Mouse (Mus musculus) megakaryocyte progenitor cell, adult 5-6 weeks (primary cell): ENCODE measurements around the gene Dcakd. TPM values are rescaled to one million over a fixed set of nuclear protein-coding genes. Genes with fewer than 3 reads are reported as not detected.

ENCODE experiments used
- ATAC-seq: replicated peaks from 2 replicates; pipeline ENCODE4 v1.8.0; 2016; ENCODE audit warnings: mild to moderate bottlenecking, moderate TSS enrichment, inconsistent platforms; ENCODE audit not compliant: poor library complexity
- total RNA-seq, 2 experiments: library from RNA; stranded (forward) in 1 of 2; stranded (reverse) in 1 of 2; fragments of 157-497, 149-512 nt in 1 of 2; fragments of 200-1000 nt in 1 of 2; gene quantifications; 2 replicates each; pipeline versions ENCODE4 v1.2.3 to v1.2.4; 2015 to 2017

The Dcakd gene
- total RNA-seq, 2 experiments from 2014 or later = 24.2 to 27.9 TPM

DNA sequence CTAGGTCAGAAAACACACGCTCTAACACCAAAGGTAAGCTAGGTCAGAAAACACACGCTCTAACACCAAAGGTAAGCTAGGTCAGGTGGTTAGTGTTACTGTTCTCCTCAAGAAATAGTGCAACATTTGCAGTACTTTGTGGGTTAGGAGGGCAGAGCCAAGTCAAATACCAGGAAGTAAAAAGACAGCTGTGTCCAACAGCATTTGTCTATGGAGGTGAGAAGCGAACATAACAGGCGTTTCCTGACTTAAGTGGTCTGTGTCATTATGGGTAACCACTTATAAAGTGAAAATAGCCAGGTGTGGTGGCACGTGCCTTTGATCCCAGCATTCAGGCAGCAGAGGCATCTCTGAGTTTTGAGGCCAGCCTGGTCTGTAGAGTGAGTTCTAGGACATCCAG, 21.5 kb upstream of the Dcakd start:
- no peak for ATAC-seq

DNA sequence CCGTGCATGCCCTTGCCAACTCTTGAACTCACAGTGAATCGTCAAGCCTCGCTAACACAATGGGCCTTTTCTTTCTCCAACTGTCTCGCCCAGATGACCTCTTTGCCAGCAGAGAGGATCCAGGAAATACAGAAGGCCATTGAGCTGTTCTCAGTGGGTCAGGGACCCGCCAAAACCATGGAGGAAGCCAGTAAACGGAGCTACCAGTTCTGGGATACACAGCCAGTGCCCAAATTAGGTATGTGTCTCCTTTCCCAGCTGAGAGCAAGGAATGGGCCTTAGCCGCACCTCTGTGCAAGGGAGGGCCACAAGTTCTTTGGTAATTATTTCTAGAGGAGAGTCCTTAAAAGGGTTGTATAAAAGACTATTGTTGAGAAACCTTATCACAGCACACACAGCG, 18.2 kb upstream of the Dcakd start:
- ATAC-seq = no peak

DNA sequence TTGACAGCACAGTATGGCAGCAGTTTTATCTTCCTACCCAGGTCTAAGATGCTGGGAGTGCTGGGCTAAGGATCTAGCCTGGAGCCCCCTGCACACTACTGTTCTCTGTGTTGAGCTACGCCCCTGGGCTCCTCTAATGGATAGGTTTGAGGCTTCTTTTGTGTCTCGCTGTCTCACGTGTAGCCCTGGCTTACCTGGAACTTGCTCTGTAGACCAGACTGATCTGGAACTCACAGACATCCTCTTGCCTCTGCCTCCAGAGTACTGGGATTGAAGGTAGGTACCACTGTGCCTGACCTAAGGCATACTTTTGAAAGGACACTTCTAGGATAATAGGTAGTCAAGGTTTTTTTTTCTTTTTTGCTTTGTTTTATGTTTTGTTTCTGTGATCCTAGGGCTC, 15.8 kb upstream of the Dcakd start:
- no peak for ATAC-seq

DNA sequence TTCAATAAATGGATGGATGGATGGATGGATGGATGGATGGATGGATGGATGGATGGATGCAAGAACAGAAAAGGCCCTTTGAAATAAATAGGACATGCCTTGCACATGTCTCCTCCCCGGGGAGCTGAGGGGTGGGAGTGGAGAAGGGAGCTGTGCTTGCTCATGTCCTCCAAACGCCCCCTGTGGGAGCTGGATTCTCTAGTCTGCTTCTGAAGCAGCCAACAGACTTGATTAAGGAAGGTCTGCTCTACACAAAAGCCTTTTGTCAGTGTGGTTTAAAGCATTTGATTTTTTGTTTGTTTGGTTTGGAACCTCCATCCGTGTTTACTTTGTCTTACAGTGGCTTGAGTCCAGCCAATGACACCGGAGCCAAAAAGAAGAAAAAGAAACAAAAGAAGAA, 14.7 kb upstream of the Dcakd start:
- ATAC-seq = no peak

DNA sequence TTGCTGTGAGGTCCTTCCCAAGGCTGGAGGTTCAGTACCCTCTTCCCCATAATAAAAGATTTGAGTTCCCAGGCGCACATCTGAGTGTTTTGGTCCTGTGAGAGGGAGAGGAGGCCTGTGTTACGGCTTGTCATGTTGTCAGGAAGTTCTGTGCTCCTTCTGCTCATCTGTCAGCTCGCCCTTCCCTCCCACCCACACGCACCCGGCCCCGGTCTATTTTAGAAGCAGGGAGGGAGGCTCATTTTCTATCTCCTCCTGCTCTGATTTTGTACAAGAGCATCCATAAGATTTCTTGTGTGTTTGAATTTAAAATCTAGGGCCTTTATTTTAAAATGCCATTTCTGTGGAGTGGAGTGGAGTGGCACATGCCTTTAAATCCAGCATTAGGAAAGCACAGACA, 9.9 kb upstream of the Dcakd start:
- no peak for ATAC-seq

DNA sequence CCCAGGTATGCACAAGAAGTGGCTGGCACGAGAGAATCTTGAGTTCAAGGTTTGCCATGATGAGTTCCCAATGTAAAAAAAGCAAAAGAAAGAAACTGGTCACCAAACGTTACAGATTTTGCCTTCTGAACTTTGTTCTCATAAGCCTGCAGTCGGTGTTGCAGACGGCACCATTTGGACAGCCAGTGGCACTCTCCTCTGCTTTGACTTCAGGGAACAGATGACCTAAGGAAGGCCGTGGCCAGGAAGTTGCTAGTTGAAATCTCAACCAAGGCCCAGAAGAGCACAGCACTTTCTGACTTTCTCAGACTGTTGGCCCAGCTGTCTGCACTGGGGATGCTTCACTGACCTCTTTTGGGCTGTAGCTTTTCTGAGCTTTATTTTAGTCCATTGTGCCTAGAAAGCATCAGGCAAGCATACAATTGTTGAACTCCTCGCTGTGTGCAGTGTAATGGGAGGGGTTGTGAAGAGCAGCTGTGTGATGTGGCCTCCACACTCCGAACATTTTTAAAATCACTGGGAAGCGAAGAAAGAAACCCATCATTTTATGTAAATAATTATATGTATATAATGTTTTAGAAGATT, 8.8 kb upstream of the Dcakd start:
- no peak for ATAC-seq

DNA sequence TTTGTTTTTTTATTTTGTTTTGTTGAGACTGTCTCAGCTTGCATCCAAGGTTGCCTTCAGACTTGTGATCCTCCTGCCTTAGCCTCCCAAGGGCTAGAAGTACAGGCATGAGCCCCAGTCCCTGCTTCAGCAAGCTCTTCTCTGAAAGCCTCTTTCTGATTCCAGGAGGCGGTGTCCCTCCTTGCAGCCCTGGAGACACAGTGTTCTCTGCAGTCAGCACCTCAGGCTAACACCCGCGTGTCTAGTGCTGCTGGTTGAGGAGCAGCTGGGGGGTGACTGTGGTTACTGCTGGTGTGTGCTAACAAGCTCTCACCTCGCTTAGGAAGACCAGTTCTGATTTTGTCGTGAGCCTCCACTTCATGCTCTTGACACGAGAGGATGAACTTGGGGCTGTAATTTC, 6.9 kb upstream of the Dcakd start:
- ATAC-seq = no peak

DNA sequence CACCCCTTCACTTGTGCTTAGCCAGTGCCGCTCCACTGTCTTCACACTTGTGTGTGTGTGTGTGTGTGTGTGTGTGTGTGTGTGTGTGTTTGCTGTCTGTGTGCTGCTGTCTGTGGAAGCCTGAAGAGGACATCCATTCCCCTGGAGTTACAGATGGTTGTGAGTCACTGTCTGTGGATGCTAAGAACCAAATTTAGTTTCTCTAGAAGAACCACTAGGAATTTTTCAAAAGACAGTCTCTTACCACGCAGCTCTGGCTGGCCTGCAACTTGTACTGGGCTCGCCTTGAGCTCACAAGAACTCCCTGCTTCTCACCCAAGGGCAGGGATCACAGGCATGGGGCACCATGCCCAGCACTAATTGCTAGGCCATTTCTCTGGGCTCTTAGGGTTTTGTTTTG, 4.9 kb upstream of the Dcakd start:
- ATAC-seq = no peak

DNA sequence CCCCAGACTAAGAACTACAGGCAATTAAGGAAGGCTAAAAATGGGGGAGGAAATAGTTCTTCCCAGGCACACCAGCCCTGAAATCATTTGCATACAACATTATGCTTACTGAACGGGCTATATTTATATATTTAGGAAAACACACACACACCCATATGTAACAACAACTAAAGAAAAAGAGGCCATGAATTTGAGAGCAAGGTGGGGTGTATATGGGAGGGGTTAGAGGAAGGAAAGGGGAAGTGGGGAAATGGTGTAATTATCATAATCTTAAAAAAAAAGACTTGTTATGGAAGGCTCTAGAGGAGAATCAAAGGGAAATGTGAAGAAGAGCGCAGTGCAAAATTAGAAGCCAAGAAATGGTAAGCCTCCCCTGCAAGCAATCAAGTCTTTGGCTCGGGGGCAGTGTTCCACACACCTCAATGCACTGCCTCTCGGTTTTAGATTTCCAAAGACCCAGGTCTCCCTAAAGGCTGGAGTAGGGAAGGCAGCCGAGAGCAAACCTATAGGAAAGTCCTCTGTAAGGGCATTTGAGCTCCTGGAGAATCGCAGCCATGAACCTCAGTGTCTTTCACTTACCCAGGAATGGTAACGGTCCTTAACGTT, 460 bp downstream of the Dcakd start:
- ATAC-seq = no peak

DNA sequence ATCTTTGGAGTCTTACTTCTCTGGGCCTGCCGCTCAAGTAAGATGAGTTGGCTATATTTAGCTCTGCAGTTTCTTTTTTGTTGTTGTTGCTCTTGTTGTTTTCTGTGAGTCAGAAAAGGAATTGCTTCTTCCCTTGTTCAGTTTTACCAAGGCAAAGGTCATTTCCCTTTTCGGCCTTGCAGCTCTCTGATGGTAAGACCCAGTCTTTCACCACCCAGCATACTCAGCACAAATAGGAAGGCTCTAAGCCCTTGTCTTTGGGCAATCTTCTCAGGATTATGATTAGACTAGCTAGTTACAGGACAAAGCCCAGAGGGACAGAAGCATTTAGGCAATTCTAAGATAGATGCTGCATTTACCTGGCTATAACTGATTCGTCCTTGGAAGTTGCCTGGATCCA, 1.2 kb downstream of the Dcakd start:
- no peak for ATAC-seq

DNA sequence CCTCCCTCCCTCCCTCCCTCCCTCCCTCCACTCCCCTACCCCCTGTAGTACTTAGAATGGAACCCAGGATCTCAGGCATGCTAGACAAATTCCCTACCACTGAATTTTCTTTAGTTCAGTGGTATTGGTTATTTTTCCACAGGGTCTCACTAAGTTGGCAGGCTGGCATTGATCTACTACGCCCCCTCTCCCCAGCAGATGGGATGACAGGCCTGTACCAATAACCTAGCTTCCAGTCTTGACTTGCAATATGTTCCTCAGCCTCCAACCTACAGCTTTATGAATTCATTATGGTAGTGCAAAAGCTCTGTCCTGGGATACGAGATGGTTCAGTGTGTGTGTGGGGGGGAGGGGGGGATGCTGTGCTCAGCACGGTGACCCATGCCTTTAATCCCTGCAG, 4.2 kb downstream of the Dcakd start:
- ATAC-seq = no peak

DNA sequence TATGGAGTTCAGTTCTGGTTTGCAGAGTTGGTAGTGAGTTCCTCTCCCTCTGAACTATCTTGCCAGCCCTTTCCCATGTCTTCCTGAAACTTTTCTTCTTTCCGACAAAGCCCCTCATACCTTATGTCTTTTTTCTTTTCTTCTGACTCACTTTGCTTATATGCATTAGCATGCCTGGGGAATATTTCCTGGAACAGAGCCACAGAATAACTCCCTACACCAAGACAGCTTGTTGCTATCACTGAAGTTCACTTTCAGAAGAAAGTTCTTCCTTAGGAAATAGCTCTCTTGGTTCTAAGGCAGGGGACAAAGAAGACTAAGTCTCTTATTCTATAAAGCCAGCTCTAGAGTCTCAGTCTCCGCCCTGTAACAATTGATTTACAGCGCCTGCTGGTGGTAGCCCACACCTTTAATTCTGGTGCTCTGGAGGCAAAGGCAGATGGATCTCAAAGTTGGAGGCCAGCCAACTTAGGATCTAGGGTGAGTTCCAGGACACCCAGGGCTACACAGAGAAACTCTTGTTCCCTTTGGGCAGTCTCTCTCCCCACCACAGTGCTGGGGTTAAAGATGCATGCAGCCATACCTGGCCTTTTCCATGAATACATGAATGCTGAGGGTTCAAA, 7.3 kb downstream of the Dcakd start:
- ATAC-seq = no peak

DNA sequence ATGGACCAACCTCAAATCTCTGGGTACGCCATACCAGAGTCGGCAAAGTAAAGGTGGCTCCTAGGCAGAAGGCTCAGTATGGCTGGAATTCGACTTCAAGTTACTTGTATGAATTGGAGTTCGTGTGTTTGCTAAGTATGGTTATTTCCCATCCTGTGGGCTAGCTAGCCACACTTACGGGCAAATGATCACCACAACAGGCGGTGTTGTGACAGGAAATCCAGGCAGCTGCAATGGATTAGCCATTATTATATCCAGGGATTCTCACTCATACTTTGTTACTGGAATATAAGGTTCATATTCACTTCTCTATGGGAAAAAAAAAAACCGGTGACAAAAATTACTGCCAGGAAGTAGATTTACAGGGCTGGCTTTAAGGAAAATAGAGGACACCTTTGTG, 8.8 kb downstream of the Dcakd start:
- no peak for ATAC-seq

DNA sequence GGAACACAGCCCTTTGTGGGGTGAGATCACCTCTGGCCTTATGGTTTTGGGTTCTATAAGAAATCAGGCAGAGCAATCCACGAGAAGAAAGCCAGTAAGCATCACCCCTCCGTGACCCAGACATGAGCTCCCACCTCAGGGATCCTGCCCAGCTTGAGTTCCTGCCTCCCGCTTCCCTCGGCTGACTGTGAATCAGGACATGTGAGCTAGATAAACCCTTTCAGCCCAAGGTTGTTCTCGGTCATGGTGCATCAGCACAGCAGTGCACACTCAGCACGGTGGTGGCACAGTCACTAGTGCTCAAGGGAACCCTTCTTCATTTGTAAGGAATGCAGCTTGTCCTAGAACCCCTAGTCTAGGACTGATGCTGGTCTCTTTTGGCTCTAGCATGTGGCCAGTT, 9.3 kb downstream of the Dcakd start:
- ATAC-seq = no peak

DNA sequence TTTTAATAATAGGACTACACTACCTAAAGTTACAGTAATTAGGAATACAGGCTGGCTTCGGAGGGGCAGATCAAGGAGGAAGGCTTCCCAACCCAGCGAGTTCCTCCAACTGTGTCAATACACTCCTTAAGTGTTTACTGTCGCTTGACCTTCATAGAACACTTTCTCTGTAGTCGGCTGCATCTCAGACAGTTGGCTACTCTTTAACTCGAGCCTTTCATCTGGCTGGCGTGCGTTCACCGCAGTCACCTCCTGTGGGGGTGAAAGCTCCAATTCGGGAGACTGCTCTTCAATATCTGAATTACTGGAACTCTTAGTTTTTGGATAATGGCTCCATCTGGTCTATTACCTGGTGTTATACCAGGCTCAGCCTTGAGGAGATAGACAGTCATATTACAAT, 10.5 kb downstream of the Dcakd start:
- no peak for ATAC-seq

DNA sequence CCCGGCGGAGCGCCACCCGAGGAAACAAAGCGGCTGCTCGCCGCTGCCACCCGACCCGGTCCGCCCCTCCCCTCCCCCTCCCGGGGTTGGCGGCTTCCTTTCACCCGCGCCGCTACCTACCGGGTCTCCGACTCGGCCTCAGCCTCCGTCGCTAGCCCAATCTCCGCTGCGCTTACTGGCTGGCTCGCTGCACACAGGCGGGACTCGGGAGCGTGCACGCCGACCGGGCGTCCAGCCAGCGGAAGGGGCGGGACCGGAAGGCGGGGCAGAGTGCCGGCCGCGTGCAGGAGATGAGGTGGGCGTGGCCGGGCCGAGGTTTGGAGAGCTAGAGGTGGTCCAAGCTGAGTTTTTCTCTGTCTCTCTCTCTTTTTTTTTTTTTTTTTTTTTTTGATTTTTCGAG, 11.2 kb downstream of the Dcakd start:
- ATAC-seq = peak; percentile 100

DNA sequence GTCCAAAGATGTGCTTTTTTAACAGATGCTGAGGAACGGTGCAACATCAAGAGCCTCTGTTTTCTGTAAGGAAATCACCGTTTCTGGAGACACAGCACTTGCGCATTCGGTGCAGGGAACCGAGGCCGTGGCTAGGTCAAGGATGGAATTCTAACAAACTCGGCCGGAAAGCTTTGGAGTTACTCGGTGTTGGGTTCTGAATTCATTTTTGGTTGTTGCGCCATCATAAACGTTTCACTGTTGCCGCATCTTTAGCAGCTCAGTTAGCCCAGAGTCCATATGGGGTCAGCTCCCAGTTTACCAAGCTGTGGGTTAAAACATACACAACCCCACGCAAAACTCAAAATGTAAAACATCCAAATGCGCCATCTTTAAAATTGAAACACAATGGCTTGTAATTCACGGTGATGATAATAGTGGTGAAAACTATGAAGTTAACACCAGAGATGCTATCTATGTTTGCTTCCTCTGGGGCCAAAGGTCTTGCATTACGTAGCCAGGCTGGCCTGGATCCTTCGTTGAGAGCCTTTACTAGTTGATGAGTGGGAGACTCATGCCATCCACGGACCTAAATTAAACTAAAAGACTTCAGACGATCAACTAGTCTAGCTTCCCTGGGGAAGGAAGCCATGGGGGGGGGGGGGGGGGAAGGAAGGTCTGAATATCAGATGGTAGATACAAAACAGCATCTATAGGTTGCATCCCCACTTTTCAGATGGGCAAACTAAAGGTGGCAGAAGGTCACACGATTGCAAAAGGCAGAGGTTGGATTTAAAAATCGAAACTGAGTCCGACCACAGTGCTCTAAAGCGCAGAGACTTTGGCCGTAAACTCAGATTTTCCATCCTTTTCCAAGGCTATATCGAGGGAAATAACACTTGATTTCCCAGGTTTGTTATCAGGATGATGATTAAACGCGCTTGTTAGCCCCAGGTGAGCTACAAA, 12.0 kb downstream of the Dcakd start:
- no peak for ATAC-seq

DNA sequence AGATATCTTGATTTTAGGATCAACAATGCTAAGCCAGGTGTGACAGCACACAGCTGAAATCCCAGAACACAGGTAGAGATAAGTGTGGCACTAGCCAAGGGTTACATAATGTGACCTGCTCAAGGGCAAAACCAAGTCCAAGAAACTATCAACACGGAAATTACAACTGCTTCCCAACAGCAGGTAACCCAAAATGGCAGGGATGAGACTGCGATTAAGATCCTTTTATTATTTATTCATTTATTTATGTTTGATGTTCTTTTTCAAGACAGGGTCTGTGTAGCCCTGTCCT, 17.0 kb downstream of the Dcakd start:
- ATAC-seq = no peak

DNA sequence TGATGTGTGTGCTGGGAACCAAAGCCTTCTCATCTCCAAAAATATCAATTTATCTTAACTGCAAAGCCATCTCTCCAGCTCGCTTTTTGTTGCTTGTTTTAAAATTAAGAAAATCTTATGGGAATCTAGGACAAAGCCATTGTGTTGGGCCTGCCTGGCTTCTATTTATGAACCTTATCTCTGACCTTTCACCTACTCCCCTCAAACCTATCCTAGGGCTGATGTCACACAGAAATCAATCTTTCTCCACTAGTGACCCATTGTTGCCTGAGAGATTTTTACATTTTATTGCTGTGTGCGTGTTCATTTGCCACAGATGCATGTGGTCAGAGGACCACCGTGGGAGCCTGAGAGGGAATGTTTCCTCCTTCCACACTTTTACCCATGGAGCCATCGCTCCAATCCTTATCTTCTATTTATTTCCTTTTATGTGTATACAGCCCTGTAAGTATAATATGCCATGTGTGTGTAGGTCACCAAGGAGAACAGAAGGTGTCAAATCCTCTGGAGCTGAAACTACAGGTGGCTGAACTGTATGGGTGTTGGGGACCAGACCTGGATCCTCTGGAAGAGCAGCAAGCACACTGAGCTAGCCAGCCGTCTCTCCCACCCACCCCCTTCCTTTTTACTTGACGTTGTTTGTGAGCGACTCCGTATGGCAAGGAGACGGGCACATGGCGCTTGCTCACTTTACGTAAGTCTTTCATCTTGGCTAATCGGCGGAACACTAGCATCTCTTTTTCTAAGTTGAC, 17.5 kb downstream of the Dcakd start:
- no peak for ATAC-seq

DNA sequence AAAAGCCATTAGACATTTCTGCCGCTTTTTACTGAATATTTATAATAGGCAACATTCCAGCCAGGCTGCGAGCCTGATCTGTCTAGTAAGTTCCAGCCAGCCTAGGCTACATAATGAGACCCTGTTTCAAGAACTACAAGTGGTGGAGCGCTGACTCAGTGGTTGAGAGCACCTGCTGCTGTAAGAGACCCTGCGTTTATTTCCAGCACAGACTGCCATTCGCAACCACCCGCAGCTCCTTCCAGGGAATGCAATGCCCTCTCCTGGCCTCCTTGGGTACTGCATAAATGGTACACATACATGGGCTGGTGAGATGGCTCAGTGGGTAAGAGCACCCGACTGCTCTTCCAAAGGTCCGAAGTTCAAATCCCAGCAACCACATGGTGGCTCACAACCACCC, 18.9 kb downstream of the Dcakd start:
- peak; percentile 45; the same call in 1 of the 2 replicates for ATAC-seq

DNA sequence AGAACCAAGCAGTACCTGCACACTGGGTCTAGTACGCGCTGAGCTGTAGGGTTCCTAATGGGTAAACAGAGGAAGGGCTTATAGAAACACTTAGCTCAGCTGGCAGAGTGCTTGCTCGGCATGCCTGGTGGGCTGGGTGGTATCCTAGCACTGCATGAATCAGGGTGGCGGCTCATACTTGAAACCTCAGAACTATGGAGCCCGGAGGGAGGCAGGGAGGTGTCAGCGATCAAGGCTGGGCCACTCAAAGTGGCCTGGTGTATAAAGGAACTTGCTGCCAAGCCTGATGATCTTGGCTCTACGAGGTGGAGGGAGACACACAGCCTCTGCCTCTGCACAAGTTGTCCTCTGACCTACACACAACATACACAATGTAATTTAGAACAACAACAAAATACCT, 19.6 kb downstream of the Dcakd start:
- ATAC-seq = no peak
